Mouse (Mus musculus) kidney, adult 2 months (tissue): ENCODE results near the gene Tead2.

ENCODE experiments used
- CTCF ChIP-seq: fragments of 200-500 bp; conservative IDR thresholded peaks from 2 replicates; pipeline ENCODE4 v1.5.1; 2011; ENCODE audit warnings: low read depth, mild to moderate bottlenecking, control low read depth, low read length, moderate library complexity, mixed read lengths; ENCODE audit not compliant: insufficient read depth, insufficient read length
- POLR2A ChIP-seq: fragments of 200-500 bp; IDR thresholded peaks from one replicate; pipeline ENCODE4 v1.6.1; 2011; ENCODE audit warnings: low read depth, low read length, control low read depth

- TF ChIP-seq POLR2A (no peak), CTCF (no peak)
These were observed 29.6 kb upstream of the Tead2 start for GRCm38 (mm10) chr7:45185921-45186320.
